Mouse (Mus musculus) G1E (cell line): ENCODE measurements around the gene Sh3tc1.

Source experiments
- CTCF ChIP-seq: IDR thresholded peaks from 2 replicates; pipeline ENCODE4 v1.5.1; 2012; ENCODE audit warnings: low read depth, low read length, inconsistent platforms, mixed read lengths
- GATA1 ChIP-seq: IDR thresholded peaks from 2 replicates; pipeline ENCODE4 v1.6.1; 2012; ENCODE audit warnings: borderline replicate concordance, low read length, inconsistent platforms, mixed read lengths
- GATA2 ChIP-seq: IDR thresholded peaks from 2 replicates; pipeline ENCODE4 v1.6.1; 2012; ENCODE audit warnings: low read depth, low read length, inconsistent platforms, borderline replicate concordance
- TAL1 ChIP-seq: conservative IDR thresholded peaks from 2 replicates; pipeline ENCODE4 v1.6.1; 2012; ENCODE audit warnings: low read depth, low read length, inconsistent platforms, mixed read lengths

DNA sequence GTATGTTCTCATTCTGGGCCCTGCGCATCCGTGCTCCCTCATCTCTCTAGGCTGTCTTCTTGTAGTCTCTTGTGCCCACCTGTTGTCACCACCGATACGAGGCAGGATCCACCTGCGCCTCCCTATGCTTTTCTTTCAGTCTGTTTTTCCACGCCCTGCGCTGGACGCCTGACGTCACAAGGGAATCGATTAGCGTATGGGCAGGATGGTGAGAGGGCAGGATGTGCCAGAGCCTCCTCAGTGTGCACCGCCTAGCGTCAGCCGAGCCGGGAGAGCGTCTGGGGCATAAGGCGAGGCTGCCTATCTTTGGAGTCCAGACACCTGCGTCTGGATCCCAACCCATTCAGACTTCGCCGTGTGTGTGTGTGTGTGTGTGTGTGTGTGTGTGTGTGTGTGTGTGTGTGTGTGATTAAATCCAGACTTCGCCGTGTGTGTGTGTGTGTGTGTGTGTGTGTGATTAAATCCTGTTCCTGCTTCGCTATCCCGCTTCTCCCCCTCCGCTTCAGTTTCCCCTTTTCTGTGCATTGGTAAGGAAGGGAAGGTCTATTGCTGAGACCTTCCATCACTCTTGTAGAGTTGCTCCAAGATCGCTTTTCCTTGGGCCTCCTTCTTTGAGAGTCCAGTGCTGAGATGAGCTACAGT lies 17.3 kb upstream of the Sh3tc1 start:
- TF ChIP-seq CTCF = no peak
- no peak for TF ChIP-seq GATA1
- TF ChIP-seq TAL1 = no peak
- no peak for TF ChIP-seq GATA2
